Mouse (Mus musculus): ENCODE results near the gene Dock6.

DNA sequence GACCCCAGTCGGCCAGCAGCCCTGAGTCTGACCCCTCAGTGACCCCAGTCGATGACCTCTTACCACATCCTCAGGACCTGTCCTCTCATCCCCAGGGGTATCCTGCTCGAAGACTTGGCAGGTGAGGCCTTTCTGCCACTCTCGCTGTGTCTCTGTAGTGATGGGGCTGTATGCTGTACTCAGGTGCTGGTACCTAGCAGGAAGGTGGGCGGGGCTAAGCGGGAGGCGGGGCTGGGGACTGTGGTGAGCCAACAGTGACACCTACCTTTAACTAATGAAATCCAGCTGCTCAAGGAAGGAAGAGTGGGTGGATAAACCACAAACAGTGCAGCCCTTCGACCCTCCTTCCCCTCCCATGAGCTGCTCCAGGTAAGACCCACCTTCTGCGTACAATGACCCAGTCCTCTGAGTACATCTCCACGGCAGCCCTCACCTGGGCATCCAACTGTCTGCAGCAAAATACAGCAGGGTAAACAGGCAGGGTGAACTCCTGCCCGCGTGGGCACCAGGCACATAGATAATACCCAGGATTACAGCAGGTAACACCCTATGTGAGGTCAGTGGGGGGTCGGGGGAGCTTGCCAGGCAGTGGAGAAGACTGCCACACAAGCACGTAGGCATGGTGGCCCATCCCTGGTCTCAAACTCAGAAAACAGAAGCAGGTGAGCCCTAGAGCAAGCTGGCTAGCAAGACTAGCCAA, 6.9 kb downstream of the Dock6 start:
- TF ChIP-seq CTCF (IDR thresholded peaks at IDR 0.05; ENCODE audit: insufficient read depth, low read length), result no peak
- TF ChIP-seq POLR2A (IDR thresholded peaks at IDR 0.05; ENCODE audit: borderline replicate concordance, extremely low read depth, low read depth, low read length), result no peak
